Mouse (Mus musculus) gastrocnemius, postnatal 10 days (tissue): Measurements from ENCODE around the gene Pik3r5. TPM values are rescaled to one million over a fixed set of nuclear protein-coding genes. Genes with fewer than 3 reads are reported as not detected.

Source experiments
- DNase-seq: peaks from one replicate; pipeline ENCODE4 v3.0.0; 2021; ENCODE audit warnings: mixed read lengths
- total RNA-seq, 2 experiments: library from RNA; stranded (reverse); gene quantifications; 2 replicates each; pipeline ENCODE4 v1.2.3; 2021

The Pik3r5 gene
- total RNA-seq, 2 experiments from 2014 or later, result 0.52 to 0.54 TPM

DNA sequence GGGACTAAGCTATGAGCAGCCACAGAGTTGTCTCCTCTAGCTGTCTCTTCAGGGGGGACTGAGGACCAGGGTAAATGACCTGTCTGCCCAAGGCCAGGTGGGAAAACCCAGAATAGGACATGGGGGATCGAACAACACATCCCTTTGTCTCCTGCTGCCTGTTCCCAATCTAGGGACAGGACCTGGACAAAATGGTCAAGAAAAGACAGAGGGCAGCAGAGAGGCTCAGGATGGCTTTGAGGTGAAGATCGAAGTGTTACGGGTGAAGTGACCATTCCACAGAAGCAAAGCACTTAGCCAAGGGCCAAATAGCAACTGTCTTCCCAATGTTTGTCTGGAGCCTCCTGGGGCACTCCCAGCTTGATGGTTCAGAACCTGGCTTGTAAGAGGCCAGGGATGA, 54.2 kb downstream of the Pik3r5 start:
- DNase-seq, result no peak

- DNase-seq, result no peak
These were observed 55.8 kb downstream of the Pik3r5 start for GRCm38 (mm10) chr11:68487720-68488119.

DNA sequence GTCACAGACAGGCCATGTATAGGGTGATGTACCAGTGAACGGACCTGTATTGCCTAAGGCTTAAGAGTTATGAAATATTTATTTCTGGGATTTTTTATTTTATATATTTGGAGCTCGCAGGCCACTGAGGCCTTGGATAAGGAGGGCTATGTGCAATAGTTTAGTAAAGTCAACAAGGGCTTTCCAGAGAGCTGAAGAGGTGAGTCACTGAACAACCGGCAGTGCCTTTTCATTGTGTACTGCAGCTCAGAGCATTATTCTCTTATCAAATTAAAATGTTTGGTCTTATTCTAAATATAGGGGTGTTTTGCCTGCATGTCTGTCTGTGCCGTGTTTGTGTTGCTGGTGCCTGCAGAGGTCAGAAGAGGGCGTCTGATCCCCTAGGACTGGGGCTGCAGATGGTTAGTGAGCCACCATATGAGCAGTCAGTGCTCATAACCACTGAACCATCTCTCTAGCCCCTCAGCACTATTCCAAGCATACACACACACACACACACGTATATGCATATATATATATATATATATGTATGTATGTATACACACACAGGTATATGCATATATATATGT, 56.4 kb downstream of the Pik3r5 start:
- DNase-seq, result no peak

- no peak for DNase-seq
These were observed 57.3 kb downstream of the Pik3r5 start for GRCm38 (mm10) chr11:68489236-68489635.

DNA sequence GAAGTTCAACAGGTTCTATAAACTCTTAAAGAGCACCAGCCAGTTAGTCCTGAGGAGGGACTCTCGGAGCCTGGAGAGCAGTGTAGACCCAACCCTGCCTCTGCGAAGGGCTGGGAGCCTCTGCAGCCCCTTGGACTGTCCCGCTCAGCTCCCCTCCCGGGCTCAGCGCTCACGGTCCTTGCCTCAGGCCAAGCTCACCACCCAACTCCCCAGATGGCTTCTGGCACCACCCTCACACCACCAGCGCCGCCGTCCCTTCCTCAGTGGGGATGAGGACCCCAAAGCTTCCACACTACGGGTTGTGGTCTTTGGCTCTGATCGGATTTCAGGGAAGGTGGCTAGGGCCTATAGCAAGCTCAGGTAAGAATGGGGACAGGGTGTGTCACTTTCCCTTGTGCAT, 60.7 kb downstream of the Pik3r5 start:
- DNase-seq, result no peak

GRCm38 (mm10) chr11:68493760-68494159, 61.8 kb downstream of the Pik3r5 start:
- DNase-seq, result no peak

- no peak for DNase-seq
These were observed 65.2 kb downstream of the Pik3r5 start for GRCm38 (mm10) chr11:68497081-68497480.

DNA sequence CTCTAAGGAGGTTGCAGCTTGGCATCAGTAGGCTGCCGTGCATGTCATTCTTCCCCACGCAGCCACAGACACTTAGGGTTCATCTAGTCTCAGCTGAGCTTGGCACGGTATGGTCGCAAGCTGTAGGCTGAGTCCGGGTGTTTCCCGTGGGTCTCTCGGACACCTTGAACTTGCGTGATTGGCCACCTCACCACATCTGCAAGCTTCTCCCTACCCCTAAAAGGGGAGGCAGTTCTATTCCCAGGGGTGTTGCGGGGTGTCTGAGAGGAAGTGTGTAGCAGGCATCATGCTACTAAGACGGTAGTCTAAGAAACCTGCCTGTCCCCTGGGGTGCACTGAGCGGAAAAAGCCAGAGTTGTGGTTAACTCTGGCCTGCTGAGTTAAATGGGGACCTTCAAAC, 66.6 kb downstream of the Pik3r5 start:
- DNase-seq, result no peak

DNA sequence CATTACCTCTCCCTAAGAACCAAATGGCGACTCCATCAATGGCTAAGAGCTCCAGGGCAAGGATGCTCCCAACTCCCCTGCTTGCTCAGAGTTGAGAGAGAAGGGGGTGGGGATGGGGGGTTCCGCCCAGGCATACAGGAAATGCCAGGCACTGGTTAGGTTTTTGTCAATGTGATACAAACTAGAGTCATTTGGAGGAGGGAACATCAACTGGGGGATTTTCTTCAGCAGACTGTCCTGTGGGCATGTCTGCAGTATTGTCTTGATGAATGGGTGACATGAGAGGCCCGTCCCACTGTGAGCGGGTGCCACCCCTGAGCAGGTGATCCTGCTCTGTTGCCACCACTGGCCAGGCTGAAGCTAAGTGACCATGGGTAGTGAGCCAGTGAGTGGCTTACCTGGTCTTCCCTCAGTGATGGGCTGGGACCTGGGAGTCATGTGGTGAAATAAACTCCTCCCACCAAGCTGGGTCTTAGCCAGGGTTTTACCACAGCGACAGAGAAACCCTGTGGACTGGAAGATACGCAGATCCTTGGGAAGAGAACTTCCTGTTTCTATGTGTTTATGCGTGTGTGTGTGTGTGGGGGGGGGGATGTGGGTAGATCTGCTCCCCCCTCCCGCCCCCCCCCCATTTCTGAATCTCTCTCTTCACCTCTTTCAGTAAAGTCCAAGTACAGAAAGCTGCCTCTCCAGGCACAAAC, 67.2 kb downstream of the Pik3r5 start:
- DNase-seq, result no peak

GRCm38 (mm10) chr11:68500949-68501350, 69.0 kb downstream of the Pik3r5 start:
- DNase-seq, result no peak

DNA sequence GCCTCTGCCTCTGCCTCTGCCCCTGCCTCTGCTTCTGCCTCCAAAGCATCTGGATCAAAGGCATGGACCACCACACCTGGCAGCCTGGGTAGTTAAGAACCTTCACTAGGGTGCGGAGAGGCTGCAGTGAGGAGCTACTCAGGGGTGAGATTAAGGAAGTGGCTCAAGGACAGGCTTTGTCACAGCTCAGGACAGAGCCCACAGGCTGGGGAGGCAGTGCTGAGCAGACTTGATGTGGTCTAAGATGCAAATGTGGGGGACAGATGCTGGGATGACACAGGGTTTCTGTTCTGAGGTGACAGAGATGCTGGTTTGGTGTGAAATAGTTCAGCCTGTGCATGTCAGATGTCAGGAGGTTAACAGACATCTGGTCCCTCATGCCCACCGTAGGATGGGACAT, 70.5 kb downstream of the Pik3r5 start:
- DNase-seq, result no peak

GRCm38 (mm10) chr11:68502902-68503629, 71.1 kb downstream of the Pik3r5 start, which contains the start of gene Pik3r6:
Gene Pik3r6, plus strand, starts transcription at chr11:68503019.
- DNase-seq, result no peak

GRCm38 (mm10) chr11:68504913-68505312, 73.0 kb downstream of the Pik3r5 start:
- DNase-seq, result no peak

- DNase-seq, result no peak
These were observed 75.3 kb downstream of the Pik3r5 start for GRCm38 (mm10) chr11:68507246-68507645.

- DNase-seq, result no peak
These were observed 76.7 kb downstream of the Pik3r5 start for GRCm38 (mm10) chr11:68508619-68509018.

DNA sequence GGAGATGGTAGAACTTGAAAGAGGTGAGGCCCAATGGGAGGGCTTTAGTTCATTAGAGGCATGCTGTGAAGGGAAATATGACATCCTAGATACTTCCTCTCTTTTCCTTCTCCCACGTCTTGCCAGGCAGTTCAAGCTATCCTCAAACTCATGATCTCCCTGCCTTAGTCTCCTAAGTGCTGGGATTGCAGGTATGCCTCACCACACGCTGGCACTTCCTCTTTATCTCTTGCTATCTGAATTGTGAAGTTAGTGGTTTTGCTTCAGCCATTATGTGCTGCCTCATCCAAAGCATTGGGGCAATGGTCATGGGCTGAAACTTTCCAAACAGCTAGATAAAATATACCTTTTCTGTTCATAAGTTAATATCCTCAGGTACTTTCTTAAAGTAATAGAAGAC, 77.3 kb downstream of the Pik3r5 start:
- DNase-seq, result no peak

GRCm38 (mm10) chr11:68513969-68514368, 82.0 kb downstream of the Pik3r5 start:
- no peak for DNase-seq

DNA sequence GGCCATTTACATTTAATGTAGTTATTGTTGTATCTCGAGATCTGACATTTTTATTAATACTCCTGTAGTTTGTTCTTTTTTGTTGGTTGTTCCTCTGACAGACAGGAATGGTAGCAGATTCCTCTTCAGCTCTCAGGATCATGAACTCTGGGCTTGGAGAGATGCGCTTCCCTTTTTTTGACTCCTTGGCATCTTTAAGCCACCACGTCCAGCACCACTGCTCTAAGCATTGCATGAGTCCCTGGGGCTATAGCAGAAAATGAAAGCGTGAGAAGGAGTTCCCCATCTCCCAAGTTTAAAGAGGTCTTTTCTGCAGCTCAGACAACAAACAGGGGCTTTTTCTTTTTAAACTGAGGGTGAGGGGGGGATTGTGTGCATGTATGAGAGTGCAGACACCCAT, 87.4 kb downstream of the Pik3r5 start:
- no peak for DNase-seq

DNA sequence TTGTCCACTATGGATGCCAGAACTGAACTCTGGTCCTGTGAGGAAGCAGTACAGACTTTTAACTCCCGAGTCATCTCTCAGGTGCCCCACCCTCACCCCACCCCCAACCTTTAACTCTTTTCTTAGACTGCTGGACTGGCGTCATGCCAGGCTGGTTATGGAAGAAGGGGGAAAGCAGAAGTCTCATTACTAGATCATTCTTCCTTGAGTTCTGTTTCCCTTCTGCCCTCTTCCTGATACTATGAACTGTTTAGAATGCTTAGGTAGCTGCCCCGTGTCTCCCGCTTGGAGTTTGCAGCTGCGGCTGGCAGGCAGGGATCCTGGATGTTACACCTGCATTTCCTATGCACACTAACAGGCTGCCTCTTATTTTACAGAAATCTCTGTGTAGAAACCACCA, 87.9 kb downstream of the Pik3r5 start:
- no peak for DNase-seq

- DNase-seq, result no peak
These were observed 88.5 kb downstream of the Pik3r5 start for GRCm38 (mm10) chr11:68520439-68520838.

DNA sequence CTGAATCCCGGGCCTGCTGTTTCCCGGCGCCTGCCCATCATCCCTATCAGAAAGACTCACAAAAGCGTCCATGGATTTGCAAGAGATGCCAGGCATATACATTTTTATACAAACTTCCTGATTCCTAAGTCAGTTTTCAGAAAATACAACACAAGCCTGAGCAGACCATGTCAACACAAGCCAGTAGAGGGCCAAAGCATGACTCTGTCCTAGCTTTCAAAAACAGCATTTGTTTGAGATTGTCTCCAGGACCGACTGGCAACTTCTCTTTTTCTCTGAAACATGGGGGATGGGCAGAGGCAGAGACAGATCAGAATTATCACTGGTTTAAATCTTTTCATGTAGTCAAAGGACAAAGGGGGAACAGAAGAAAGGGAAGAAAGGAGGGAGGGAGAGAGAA, 89.4 kb downstream of the Pik3r5 start:
- no peak for DNase-seq

DNA sequence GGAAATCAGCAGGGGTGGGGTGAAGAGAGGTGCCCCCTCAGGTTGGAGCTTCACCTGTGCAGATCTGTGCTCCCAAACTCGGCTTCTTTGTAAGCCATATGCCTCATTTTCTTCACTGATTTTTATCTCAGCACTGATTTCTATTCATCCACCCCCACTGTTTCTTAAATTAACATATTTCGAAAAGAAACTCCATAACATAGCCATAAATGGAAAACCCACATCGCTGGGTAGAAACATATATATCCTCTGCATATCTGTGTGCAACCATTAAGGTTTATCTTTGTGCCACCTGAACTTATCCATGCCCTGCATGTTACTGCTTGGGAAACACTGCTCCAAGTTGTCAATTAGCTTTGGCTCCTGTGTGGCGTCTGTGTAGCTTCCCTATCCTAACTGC, 94.5 kb downstream of the Pik3r5 start:
- no peak for DNase-seq

GRCm38 (mm10) chr11:68531066-68531806, 99.3 kb downstream of the Pik3r5 start:
- DNase-seq, result peak; percentile 57
